Mouse (Mus musculus) heart, adult 8-10 months (tissue): ENCODE results near the gene Rabgap1l. TPM values are rescaled to one million over a fixed set of nuclear protein-coding genes. Genes with fewer than 3 reads are reported as not detected.

Experiments used
- DNase-seq: peaks from one replicate; pipeline ENCODE4 v3.0.0; 2022; ENCODE audit warnings: low spot score
- total RNA-seq, 4 experiments: library from RNA; stranded (reverse); gene quantifications; 2 replicates each; pipeline ENCODE4 v1.2.4; 2022

The Rabgap1l gene
- total RNA-seq, 4 experiments from 2014 or later = 61.7 to 86.7 (median 68.5) TPM

GRCm38 (mm10) chr1:160318057-160318725 is 474.8 kb downstream of the Rabgap1l start:
- DNase-seq = no peak

GRCm38 (mm10) chr1:160316239-160316638 is 476.8 kb downstream of the Rabgap1l start:
- DNase-seq = no peak

- DNase-seq = no peak
Observed at GRCm38 (mm10) chr1:160312658-160313057, 480.4 kb downstream of the Rabgap1l start.

- DNase-seq = no peak
Observed at GRCm38 (mm10) chr1:160311861-160312260, 481.1 kb downstream of the Rabgap1l start.

GRCm38 (mm10) chr1:160309951-160310350 is 483.1 kb downstream of the Rabgap1l start:
- DNase-seq = no peak

GRCm38 (mm10) chr1:160308996-160309395 is 484.0 kb downstream of the Rabgap1l start:
- DNase-seq = no peak

- no peak for DNase-seq
Observed at GRCm38 (mm10) chr1:160308498-160308897, 484.5 kb downstream of the Rabgap1l start.

- no peak for DNase-seq
Observed at GRCm38 (mm10) chr1:160306866-160307616, 486.0 kb downstream of the Rabgap1l start.

GRCm38 (mm10) chr1:160306336-160306735 is 486.7 kb downstream of the Rabgap1l start:
- DNase-seq = no peak

GRCm38 (mm10) chr1:160305826-160306225 is 487.2 kb downstream of the Rabgap1l start:
- no peak for DNase-seq

GRCm38 (mm10) chr1:160304969-160305498 is 488.0 kb downstream of the Rabgap1l start:
- DNase-seq = no peak

GRCm38 (mm10) chr1:160302268-160302667 is 490.7 kb downstream of the Rabgap1l start:
- DNase-seq = no peak

- no peak for DNase-seq
Observed at GRCm38 (mm10) chr1:160301156-160301555, 491.9 kb downstream of the Rabgap1l start.

GRCm38 (mm10) chr1:160300704-160301103 is 492.3 kb downstream of the Rabgap1l start:
- no peak for DNase-seq

GRCm38 (mm10) chr1:160299979-160300378 is 493.0 kb downstream of the Rabgap1l start:
- DNase-seq = no peak

GRCm38 (mm10) chr1:160298893-160299292 is 494.1 kb downstream of the Rabgap1l start:
- DNase-seq = no peak

- no peak for DNase-seq
Observed at GRCm38 (mm10) chr1:160297701-160298100, 495.3 kb downstream of the Rabgap1l start.

- DNase-seq = no peak
Observed at GRCm38 (mm10) chr1:160295323-160295722, 497.7 kb downstream of the Rabgap1l start.

GRCm38 (mm10) chr1:160293488-160293887 is 499.5 kb downstream of the Rabgap1l start:
- DNase-seq = no peak

GRCm38 (mm10) chr1:160292058-160292457 is 501.0 kb downstream of the Rabgap1l start:
- DNase-seq = no peak

GRCm38 (mm10) chr1:160290242-160290641 is 502.8 kb downstream of the Rabgap1l start:
- DNase-seq = no peak

- DNase-seq = no peak
Observed at GRCm38 (mm10) chr1:160287058-160287645, 505.9 kb downstream of the Rabgap1l start.
